Mouse (Mus musculus) urinary bladder, postnatal 10 days (tissue): ENCODE measurements around the gene Naxd.
"Not testable (repeated sequence)": the region's sequence is repeated elsewhere in the genome, so short reads cannot be mapped to it uniquely, and the experiment has no call there.

Experiments used
- DNase-seq: peaks from one replicate; pipeline ENCODE4 v3.0.0; 2022; ENCODE audit warnings: low spot score

Gene Naxd

DNA sequence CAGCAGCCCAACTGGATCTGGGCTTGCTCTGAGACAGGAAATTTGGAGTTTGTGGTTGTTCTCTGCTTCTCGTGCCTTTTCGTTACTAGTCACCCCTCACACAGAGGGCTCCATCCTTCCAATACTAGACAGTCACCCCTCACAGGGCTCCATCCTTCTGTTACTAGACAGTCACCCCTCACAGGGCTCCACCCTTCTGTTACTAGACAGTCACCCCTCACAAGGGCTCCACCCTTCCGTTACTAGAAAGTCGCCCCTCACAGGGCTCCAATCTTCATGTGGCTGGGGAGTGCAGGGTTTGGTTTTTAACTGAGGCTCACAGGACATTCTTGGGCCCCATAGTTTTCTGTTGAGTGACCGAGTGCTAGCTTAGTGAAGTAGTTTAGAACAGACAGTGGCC is 15.9 kb downstream of the Naxd start:
- DNase-seq, result no peak

DNA sequence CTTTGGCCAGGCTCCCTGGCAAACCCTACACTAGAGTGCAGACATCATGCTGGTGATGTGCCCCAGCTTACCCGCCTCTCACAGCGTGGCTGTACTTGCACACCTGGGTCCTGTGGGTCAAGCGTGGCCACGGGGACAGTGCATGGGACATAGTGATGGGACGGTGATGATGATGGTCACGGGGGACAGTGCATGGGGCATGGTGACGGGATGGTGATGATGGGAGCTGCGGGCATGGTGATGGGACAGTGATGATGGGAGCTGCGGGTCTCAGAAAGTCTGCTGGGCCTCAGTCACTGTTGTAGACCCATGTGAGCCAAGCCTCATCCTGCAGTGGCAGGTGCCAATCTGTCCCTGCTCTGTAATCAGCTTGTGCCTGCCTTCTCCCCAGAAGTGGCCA is 19.0 kb downstream of the Naxd start:
- DNase-seq, result no peak

DNA sequence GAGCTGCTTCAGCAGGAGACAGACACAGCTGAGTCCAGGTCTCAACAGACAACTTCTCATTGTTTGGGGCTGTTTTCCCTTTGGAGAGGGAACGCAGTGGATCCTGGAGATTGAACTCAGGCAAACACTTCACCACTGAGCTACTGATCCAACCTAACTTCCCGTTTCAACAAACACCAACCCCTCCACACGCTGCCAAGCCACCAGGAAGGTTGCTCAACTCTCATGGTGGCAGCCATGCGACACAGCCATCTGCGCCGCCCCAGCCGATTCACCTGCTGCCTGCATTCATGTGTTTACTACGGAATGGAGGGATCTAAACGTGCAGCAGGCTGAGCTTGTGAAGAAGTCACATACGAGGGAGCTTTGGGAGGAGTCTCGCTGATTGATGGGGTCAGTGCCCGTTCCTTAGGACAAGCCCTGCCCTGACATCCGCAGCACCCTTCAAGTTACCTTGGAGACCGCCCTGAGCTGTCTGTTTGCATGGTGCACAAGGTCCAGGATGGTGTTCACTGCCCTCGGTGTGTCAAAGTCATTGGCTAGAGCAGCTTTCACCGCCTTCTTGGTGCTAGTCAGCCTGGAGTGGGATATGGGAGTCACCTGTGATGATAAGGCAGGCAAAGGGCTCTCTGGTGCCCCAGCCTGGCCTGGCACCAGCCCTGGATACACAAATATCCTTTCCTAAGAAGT is 20.2 kb downstream of the Naxd start:
- DNase-seq, result no peak

GRCm38 (mm10) chr8:11518056-11518396 is 20.7 kb downstream of the Naxd start:
- no peak for DNase-seq

- no peak for DNase-seq
These were observed 21.4 kb downstream of the Naxd start for GRCm38 (mm10) chr8:11518676-11519075.

- no peak for DNase-seq
These were observed 26.0 kb downstream of the Naxd start for GRCm38 (mm10) chr8:11523331-11523730.

GRCm38 (mm10) chr8:11530155-11530770 is 33.0 kb downstream of the Naxd start:
- no peak for DNase-seq

- DNase-seq, result no peak
These were observed 33.5 kb downstream of the Naxd start for GRCm38 (mm10) chr8:11530849-11531248.

DNA sequence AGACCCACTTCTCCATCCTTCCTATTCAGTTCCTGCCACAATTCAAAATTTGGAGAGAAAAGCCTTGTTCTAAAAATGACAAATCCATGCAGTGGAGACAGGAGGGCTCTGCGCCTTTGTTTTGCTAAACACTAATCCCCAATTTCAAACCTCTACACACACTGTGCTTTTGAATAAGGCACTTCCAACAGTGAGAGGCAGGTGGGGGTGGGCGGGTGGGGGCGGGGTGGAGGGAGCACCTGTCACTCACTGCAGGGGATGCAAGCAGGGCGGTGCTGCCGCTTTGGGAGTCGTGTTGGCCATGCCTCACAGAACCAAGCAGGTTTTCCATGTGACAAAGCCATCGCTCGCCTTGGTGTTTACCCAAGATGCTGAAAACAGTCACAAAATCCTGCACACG is 37.2 kb downstream of the Naxd start:
- no peak for DNase-seq

GRCm38 (mm10) chr8:11539049-11539448 is 41.7 kb downstream of the Naxd start:
- no peak for DNase-seq

DNA sequence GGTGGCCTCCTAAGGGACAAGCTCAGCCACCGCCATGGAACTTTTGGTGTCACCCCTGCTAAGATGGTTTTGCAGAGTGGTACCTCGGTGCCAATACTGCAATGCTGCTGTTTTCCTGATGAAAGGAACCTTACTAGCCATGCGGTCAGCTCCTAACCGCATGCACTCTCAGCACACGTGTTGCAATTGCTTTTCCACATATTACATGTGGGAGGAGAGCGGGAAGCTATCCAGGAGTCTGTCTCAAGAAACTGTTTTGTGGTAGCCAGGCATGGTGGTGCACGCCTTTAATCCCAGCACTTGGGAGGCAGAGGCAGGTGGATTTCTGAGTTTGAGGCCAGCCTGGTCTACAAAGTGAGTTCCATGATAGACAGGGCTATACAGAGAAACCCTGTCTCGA is 42.9 kb downstream of the Naxd start:
- DNase-seq, result no peak

DNA sequence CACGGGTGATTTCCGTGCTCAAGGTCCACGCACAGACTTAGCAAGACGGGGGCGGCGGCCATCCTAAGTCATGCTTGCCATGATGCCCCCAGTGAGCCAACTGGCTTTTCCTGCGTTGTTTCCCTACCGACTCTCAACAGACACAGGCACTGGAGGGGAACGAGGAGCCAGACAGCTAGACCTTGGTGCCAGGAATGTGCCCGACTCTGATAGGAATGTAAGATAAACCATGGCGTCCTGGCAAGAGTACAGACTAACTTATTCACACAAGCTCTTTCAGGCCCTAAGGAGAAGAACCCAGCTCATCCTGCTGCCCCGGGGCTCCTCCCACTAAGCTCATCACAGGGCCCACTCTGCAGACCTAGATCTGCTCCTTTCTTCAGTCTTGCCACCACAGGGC is 44.7 kb downstream of the Naxd start:
- no peak for DNase-seq

- no peak for DNase-seq
These were observed 45.6 kb downstream of the Naxd start for GRCm38 (mm10) chr8:11542866-11543265.

GRCm38 (mm10) chr8:11544386-11544785 is 47.1 kb downstream of the Naxd start:
- no peak for DNase-seq

DNA sequence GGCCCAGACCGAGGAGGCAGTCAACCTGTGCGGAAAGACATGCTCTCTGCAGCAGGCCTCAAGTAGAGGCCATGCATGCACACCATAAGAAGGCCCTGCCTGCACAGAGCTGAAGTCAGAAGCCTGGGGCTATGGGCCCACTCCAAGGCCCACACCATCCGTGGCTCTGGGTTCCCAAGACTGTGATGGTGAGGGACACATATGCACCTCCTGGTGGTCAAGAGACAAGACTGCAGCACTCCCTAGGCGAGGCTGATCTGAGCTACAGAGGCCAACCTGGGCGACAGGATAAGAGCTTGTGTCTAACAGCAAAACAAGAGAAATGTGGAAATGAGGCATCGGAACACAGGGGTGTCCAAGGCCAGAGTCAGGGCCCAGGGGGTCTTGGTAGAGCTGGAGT is 49.8 kb downstream of the Naxd start:
- no peak for DNase-seq

DNA sequence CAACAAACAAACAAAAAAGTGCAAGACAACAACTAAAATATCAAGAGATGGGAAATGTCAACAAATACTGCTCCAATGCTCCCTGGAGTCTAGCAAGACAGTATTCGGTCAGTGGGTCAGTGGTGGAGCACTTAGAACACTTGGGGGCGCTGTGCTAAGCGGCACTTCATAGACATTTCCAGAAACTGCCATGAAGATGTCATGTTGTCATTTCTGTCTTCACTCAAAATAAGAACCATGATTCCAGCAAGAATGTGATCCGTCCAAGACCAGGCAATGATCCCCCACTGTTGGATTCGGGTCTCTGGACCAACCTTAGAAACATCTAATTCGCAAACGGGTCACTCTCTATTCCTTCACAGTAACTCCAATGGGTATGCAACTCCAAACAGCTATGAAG is 52.4 kb downstream of the Naxd start:
- no peak for DNase-seq

- DNase-seq, result peak; percentile 62
These were observed 53.1 kb downstream of the Naxd start, which contains the start of gene Cars2 for GRCm38 (mm10) chr8:11550281-11550948. Gene Cars2 (minus strand): TSS chr8:11550783.

- DNase-seq, result not testable (repeated sequence)
These were observed 54.2 kb downstream of the Naxd start for GRCm38 (mm10) chr8:11551497-11551896.

- DNase-seq, result no peak
These were observed 55.1 kb downstream of the Naxd start for GRCm38 (mm10) chr8:11552390-11552789.

DNA sequence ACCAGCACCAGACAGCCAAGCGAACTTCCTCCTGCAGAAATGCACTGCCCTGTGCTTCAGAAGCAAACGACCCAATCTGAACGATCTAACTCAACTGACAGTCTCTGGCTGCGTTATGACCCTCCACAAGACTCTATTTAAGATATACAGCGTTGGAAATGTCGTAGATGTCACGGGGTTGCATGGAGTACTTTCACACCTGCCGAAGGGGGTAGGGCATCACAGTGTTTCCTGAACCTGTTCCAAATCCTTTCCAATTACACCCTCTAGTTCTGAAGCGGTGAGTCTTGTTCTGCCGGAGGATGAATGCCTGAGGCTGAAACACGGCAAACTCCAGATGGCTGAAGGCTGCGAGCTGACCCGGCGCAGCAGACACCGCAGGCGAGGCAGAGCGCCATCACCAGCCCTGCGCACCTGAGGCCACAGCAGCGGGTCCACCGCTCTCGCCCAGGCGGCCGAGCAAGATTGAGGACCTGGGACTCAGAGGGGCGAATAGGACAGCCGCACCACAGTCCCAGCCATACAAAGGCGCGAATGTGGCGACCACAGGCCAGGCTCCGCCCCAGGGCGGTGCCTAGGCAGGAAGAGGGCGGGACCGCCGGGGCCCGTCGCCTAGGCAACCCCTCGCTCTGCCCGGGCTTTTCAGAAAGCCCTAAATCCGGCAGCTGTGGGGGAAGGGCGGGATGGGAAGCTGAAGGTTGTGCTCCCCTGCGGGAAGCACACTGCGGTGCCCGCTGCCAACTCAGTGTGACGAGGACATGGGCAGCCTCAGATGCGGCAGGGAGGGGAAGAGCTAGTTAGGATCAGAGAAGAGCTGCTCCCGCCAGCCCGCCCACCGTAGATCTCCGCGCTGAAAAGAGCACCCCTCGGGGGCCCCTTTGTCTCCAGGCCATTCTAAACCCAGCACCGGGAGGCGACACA is 57.8 kb downstream of the Naxd start, which contains the start of gene Ing1:
Ing1 (plus strand) TSS at position 773 of the 921 bp plus-strand sequence.
- peak; percentile 67 for DNase-seq

DNA sequence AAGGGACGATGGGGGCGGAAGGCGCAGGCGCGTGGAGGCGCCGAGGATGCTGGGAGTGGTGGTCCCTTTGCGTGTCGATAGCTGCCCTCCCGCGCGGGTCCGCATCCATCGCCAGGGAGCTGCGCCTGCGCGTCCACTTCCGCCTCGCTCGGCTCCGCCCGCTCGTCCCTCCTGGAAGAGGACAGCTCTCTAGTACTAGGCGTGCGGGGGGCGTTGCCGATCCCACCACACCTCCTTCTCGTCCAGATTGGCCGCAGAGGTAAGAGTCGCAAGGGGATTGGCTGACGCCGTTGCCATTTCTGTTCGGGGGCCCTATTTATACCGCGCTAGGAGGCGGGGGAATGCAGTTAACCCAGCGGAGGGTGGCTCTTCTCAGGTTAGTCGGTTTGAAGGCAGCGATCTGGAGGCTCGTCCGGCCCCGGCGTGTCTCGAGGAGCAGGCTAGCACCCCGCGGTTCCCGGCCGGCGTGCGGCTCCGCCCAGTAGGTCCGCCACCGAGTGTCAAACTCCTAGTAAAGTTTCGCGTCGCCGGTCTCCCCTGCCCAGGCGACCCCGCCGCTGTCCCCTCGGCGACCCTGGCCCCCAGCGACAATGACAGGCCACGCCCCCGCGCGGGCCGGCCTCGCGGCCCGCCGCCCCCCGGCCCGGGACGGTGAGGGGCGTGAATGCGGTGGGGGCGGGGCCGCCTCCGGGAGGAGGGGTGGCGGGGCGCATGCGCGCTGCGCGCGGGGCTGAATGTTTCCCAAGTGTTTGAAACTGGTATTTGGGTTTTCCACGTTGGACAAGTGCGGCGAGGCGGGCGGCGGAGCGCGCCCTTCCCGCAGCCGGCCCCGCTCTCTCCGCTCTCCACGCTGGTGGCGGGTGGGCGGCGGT is 58.6 kb downstream of the Naxd start:
- peak; percentile 96 for DNase-seq
